Mouse (Mus musculus) embryonic fibroblast, embryonic 13.5 days (primary cell): ENCODE results near the gene Vps13d. TPM values are rescaled to one million over a fixed set of nuclear protein-coding genes. Genes with fewer than 3 reads are reported as not detected.

ENCODE experiments used
- H3K27ac ChIP-seq: 2 replicates; pipeline ENCODE4 v1.5.1; 2012; ENCODE audit warnings: low read length, control low read depth, inconsistent platforms; ENCODE audit not compliant: insufficient read depth
- H3K4me1 ChIP-seq: 2 replicates; pipeline ENCODE4 v1.6.1; 2011; ENCODE audit warnings: low read length; ENCODE audit not compliant: control insufficient read depth, insufficient read depth
- H3K4me3 ChIP-seq: 2 replicates; pipeline ENCODE4 v1.5.1; 2011; ENCODE audit warnings: mild to moderate bottlenecking, control low read depth, low read length; ENCODE audit not compliant: insufficient read depth
- CTCF ChIP-seq: IDR thresholded peaks from 2 replicates; pipeline ENCODE4 v1.5.1; 2011; ENCODE audit warnings: mild to moderate bottlenecking, control low read depth, low read length, moderate library complexity, borderline replicate concordance; ENCODE audit not compliant: insufficient read depth
- POLR2A ChIP-seq: IDR thresholded peaks from 2 replicates; pipeline ENCODE4 v1.6.1; 2011; ENCODE audit warnings: low read depth, mild to moderate bottlenecking, control low read depth, low read length, moderate library complexity
- polyA plus RNA-seq: library from polyadenylated mRNA; stranded (reverse); fragments of >200 nt; gene quantifications from 2 replicates; pipeline ENCODE4 v1.2.4, GENCODE M21; 2011; ENCODE audit warnings: low read depth; ENCODE audit not compliant: missing spikeins, insufficient read length

Gene Vps13d
- polyA plus RNA-seq, 1 experiment: 19.4 TPM

- no peak for TF ChIP-seq POLR2A
- TF ChIP-seq CTCF: no peak
- H3K27ac ChIP-seq: peak overlapping the region; percentile 16; the same call in 1 of the 2 replicates
Measured at GRCm38 (mm10) chr4:145214786-145215174, 20.0 kb upstream of the Vps13d start.

GRCm38 (mm10) chr4:145213999-145214785 is 19.4 kb upstream of the Vps13d start:
- Histone ChIP-seq H3K27ac (peak overlapping the region; percentile 16; the same call in 1 of the 2 replicates), H3K4me3 (no peak overlapping the region), H3K4me1 (peaks cover 5% of the 10 kb centered on the region; the same call in 1 of the 2 replicates)
- TF ChIP-seq CTCF: peak; percentile 76
- TF ChIP-seq POLR2A: no peak

More at GRCm38 (mm10) chr4:145214786-145215174, 20.0 kb upstream of the Vps13d start:
- peaks cover 4% of the 10 kb centered on the region; the same call in 1 of the 2 replicates for H3K4me1 ChIP-seq
- H3K4me3 ChIP-seq: no peak overlapping the region

- Histone ChIP-seq H3K4me1 (peaks cover 11% of the 10 kb centered on the region; the same call in 1 of the 2 replicates), H3K4me3 (no peak overlapping the region), H3K27ac (no peak overlapping the region)
- TF ChIP-seq CTCF: no peak
- TF ChIP-seq POLR2A: no peak
Measured at GRCm38 (mm10) chr4:145211076-145211475, 16.3 kb upstream of the Vps13d start.

GRCm38 (mm10) chr4:145210564-145210963 is 15.8 kb upstream of the Vps13d start:
- TF ChIP-seq CTCF (no peak), POLR2A (no peak)
- Histone ChIP-seq H3K4me1 (peaks cover 11% of the 10 kb centered on the region; the same call in 1 of the 2 replicates), H3K27ac (no peak overlapping the region), H3K4me3 (no peak overlapping the region)

GRCm38 (mm10) chr4:145209690-145210088 is 14.9 kb upstream of the Vps13d start:
- Histone ChIP-seq H3K27ac (peak overlapping the region; percentile 10; the same call in 1 of the 2 replicates), H3K4me1 (peaks cover 11% of the 10 kb centered on the region; the same call in 1 of the 2 replicates), H3K4me3 (no peak overlapping the region)
- TF ChIP-seq CTCF (no peak), POLR2A (no peak)

GRCm38 (mm10) chr4:145209076-145209689 is 14.4 kb upstream of the Vps13d start:
- Histone ChIP-seq H3K4me1 (peaks cover 11% of the 10 kb centered on the region; the same call in 1 of the 2 replicates), H3K4me3 (no peak overlapping the region), H3K27ac (no peak overlapping the region)
- TF ChIP-seq CTCF (no peak), POLR2A (no peak)

- Histone ChIP-seq H3K4me3 (no peak overlapping the region), H3K27ac (no peak overlapping the region), H3K4me1 (peaks cover 11% of the 10 kb centered on the region; the same call in 1 of the 2 replicates)
- TF ChIP-seq CTCF (no peak), POLR2A (no peak)
Measured at GRCm38 (mm10) chr4:145207718-145208371, 13.0 kb upstream of the Vps13d start.

- Histone ChIP-seq H3K27ac (no peak overlapping the region), H3K4me3 (no peak overlapping the region), H3K4me1 (peaks cover 13% of the 10 kb centered on the region; the same call in 1 of the 2 replicates)
- TF ChIP-seq POLR2A (no peak), CTCF (no peak)
Measured at GRCm38 (mm10) chr4:145204779-145205178, 10.0 kb upstream of the Vps13d start.

- TF ChIP-seq CTCF: no peak
- no peak for TF ChIP-seq POLR2A
- H3K27ac ChIP-seq: no peak overlapping the region
Measured at GRCm38 (mm10) chr4:145203305-145203704, 8.5 kb upstream of the Vps13d start.

GRCm38 (mm10) chr4:145201424-145201823 is 6.6 kb upstream of the Vps13d start:
- H3K27ac ChIP-seq: no peak overlapping the region
- TF ChIP-seq CTCF (no peak), POLR2A (no peak)
- peaks cover 5% of the 10 kb centered on the region; the same call in 1 of the 2 replicates for H3K4me1 ChIP-seq

More at GRCm38 (mm10) chr4:145203305-145203704, 8.5 kb upstream of the Vps13d start:
- Histone ChIP-seq H3K4me1 (peaks cover 11% of the 10 kb centered on the region; the same call in 1 of the 2 replicates), H3K4me3 (no peak overlapping the region)

More at GRCm38 (mm10) chr4:145201424-145201823, 6.6 kb upstream of the Vps13d start:
- no peak overlapping the region for H3K4me3 ChIP-seq
